Mouse (Mus musculus): ENCODE measurements around the gene Pard6a. TPM values are rescaled to one million over a fixed set of nuclear protein-coding genes. Genes with fewer than 3 reads are reported as not detected.

Gene Pard6a
- polyA plus RNA-seq, 1 experiment, result 30.7 TPM

GRCm38 (mm10) chr8:105732186-105732585 is 31.2 kb downstream of the Pard6a start:
- no peak for TF ChIP-seq CTCF (IDR thresholded peaks at IDR 0.05; ENCODE audit: borderline replicate concordance, control insufficient read depth, extremely low read depth, insufficient read depth, low read length, poor library complexity)
- no peak for TF ChIP-seq POLR2A (IDR thresholded peaks at IDR 0.05; ENCODE audit: control insufficient read depth, extremely low read depth, insufficient read depth, low read length, poor library complexity)
- no peak overlapping the region for H3K27ac ChIP-seq (ENCODE audit: control insufficient read depth, insufficient read depth, low read length)
- H3K4me1 ChIP-seq (replicated peaks; ENCODE audit: control insufficient read depth, insufficient read depth, low read length), result peaks cover 9% of the 10 kb centered on the region
- no peaks in the 10 kb centered on the region for H3K27me3 ChIP-seq (ENCODE audit: control insufficient read depth, insufficient read depth, low read length)
- H3K36me3 ChIP-seq (ENCODE audit: control insufficient read depth, insufficient read depth, low read length), result no peaks in the 10 kb centered on the region
- DNase-seq, result no peak
- no peak overlapping the region for H3K4me3 ChIP-seq (ENCODE audit: control insufficient read depth, insufficient read depth, low read length)
- whole genome bisulfite sequencing, result 94% methylated on average over 5 of the region's 5 CpGs

- Histone ChIP-seq H3K27ac (ENCODE audit: control insufficient read depth, insufficient read depth, low read length) (no peak overlapping the region), H3K27me3 (ENCODE audit: control insufficient read depth, insufficient read depth, low read length) (no peaks in the 10 kb centered on the region), H3K4me3 (ENCODE audit: control insufficient read depth, insufficient read depth, low read length) (no peak overlapping the region), H3K4me1 (replicated peaks; ENCODE audit: control insufficient read depth, insufficient read depth, low read length) (no peaks in the 10 kb centered on the region), H3K36me3 (ENCODE audit: control insufficient read depth, insufficient read depth, low read length) (no peaks in the 10 kb centered on the region)
- DNase-seq, result no peak
- WGBS, result 97% methylated on average over 5 of the region's 5 CpGs
- no peak for TF ChIP-seq CTCF (IDR thresholded peaks at IDR 0.05; ENCODE audit: borderline replicate concordance, control insufficient read depth, extremely low read depth, insufficient read depth, low read length, poor library complexity)
- TF ChIP-seq POLR2A (IDR thresholded peaks at IDR 0.05; ENCODE audit: control insufficient read depth, extremely low read depth, insufficient read depth, low read length, poor library complexity), result no peak
Measured at GRCm38 (mm10) chr8:105739216-105739615, 38.3 kb downstream of the Pard6a start.

- 96% methylated on average over 4 of the region's 4 CpGs for WGBS
- Histone ChIP-seq H3K27ac (ENCODE audit: control insufficient read depth, insufficient read depth, low read length) (no peak overlapping the region), H3K4me1 (replicated peaks; ENCODE audit: control insufficient read depth, insufficient read depth, low read length) (peaks cover 14% of the 10 kb centered on the region)
Measured at GRCm38 (mm10) chr8:105743301-105743700, 42.4 kb downstream of the Pard6a start.

GRCm38 (mm10) chr8:105750606-105751005 is 49.7 kb downstream of the Pard6a start:
- Histone ChIP-seq H3K27ac (ENCODE audit: control insufficient read depth, insufficient read depth, low read length) (no peak overlapping the region), H3K27me3 (ENCODE audit: control insufficient read depth, insufficient read depth, low read length) (no peaks in the 10 kb centered on the region), H3K4me1 (replicated peaks; ENCODE audit: control insufficient read depth, insufficient read depth, low read length) (peaks cover 10% of the 10 kb centered on the region), H3K4me3 (ENCODE audit: control insufficient read depth, insufficient read depth, low read length) (no peak overlapping the region), H3K36me3 (ENCODE audit: control insufficient read depth, insufficient read depth, low read length) (no peaks in the 10 kb centered on the region)
- no peak for DNase-seq
- 87% methylated on average over 11 of the region's 11 CpGs for WGBS
- TF ChIP-seq CTCF (IDR thresholded peaks at IDR 0.05; ENCODE audit: borderline replicate concordance, control insufficient read depth, extremely low read depth, insufficient read depth, low read length, poor library complexity) (no peak), POLR2A (IDR thresholded peaks at IDR 0.05; ENCODE audit: control insufficient read depth, extremely low read depth, insufficient read depth, low read length, poor library complexity) (no peak)

More at GRCm38 (mm10) chr8:105743301-105743700, 42.4 kb downstream of the Pard6a start:
- no peak for TF ChIP-seq CTCF (IDR thresholded peaks at IDR 0.05; ENCODE audit: borderline replicate concordance, control insufficient read depth, extremely low read depth, insufficient read depth, low read length, poor library complexity)
- TF ChIP-seq POLR2A (IDR thresholded peaks at IDR 0.05; ENCODE audit: control insufficient read depth, extremely low read depth, insufficient read depth, low read length, poor library complexity), result no peak
- DNase-seq, result no peak
- no peak overlapping the region for H3K4me3 ChIP-seq (ENCODE audit: control insufficient read depth, insufficient read depth, low read length)
- no peaks in the 10 kb centered on the region for H3K27me3 ChIP-seq (ENCODE audit: control insufficient read depth, insufficient read depth, low read length)
- no peaks in the 10 kb centered on the region for H3K36me3 ChIP-seq (ENCODE audit: control insufficient read depth, insufficient read depth, low read length)

Other genes starting within 250 kb of the Pard6a start
- 14.6 and 27.8 TPM in 2 replicates for gene Tppp3, start 229.6 kb upstream of the Pard6a start, polyA plus RNA-seq (2012; rRNA removed)
- 22.3 and 23.5 TPM in 2 replicates for gene Zdhhc1, start 204.2 kb upstream of the Pard6a start, polyA plus RNA-seq (2012; rRNA removed)
- gene Hsd11b2, start 182.4 kb upstream of the Pard6a start, polyA plus RNA-seq (2012; rRNA removed), result 0.46 and 0.90 TPM in 2 replicates
- gene Atp6v0d1, start 135.1 kb upstream of the Pard6a start, polyA plus RNA-seq (2012; rRNA removed), result 112 and 119 TPM in 2 replicates
- gene Ripor1, start 95.9 kb upstream of the Pard6a start, polyA plus RNA-seq (2012; rRNA removed), result 125 and 128 TPM in 2 replicates
- gene Ctcf, start 64.6 kb upstream of the Pard6a start, polyA plus RNA-seq (2012; rRNA removed), result 67.0 and 89.4 TPM in 2 replicates
- gene Agrp, start 63.8 kb upstream of the Pard6a start, polyA plus RNA-seq (2012; rRNA removed), result 0.52 and 1.00 TPM in 2 replicates
- gene Carmil2, start 14.9 kb upstream of the Pard6a start, polyA plus RNA-seq (2012; rRNA removed), result 408 and 419 TPM in 2 replicates
- gene Acd, start within 50 bp of the Pard6a start, polyA plus RNA-seq (2012; rRNA removed), result 118 and 122 TPM in 2 replicates
- not detected in 2 replicates for gene 4933405L10Rik, start 6.5 kb downstream of the Pard6a start, polyA plus RNA-seq (2012; rRNA removed)
- 46.7 and 53.9 TPM in 2 replicates for gene Enkd1, start 7.1 kb downstream of the Pard6a start, polyA plus RNA-seq (2012; rRNA removed)
- gene Gfod2, start 57.5 kb downstream of the Pard6a start, polyA plus RNA-seq (2012; rRNA removed), result 7.3 and 8.5 TPM in 2 replicates
- gene Ranbp10, start 126.2 kb downstream of the Pard6a start, polyA plus RNA-seq (2012; rRNA removed), result 47.1 and 53.0 TPM in 2 replicates
- 0.05 TPM in 2 replicates for gene Tsnaxip1, start 126.6 kb downstream of the Pard6a start, polyA plus RNA-seq (2012; rRNA removed)
- gene Cenpt, start 152.1 kb downstream of the Pard6a start, polyA plus RNA-seq (2012; rRNA removed), result 53.2 TPM in 2 replicates
- gene Thap11, start 154.0 kb downstream of the Pard6a start, polyA plus RNA-seq (2012; rRNA removed), result 75.3 and 84.9 TPM in 2 replicates
- 52.4 and 54.4 TPM in 2 replicates for gene Nutf2, start 159.4 kb downstream of the Pard6a start, polyA plus RNA-seq (2012; rRNA removed)
- 193 and 207 TPM in 2 replicates for gene Edc4, start 179.7 kb downstream of the Pard6a start, polyA plus RNA-seq (2012; rRNA removed)
- 5.0 and 5.3 TPM in 2 replicates for gene Nrn1l, start 192.4 kb downstream of the Pard6a start, polyA plus RNA-seq (2012; rRNA removed)
- gene Pskh1, start 199.3 kb downstream of the Pard6a start, polyA plus RNA-seq (2012; rRNA removed), result 51.2 and 56.5 TPM in 2 replicates
- 6.9 and 8.4 TPM in 2 replicates for gene Ctrl, start 232.7 kb downstream of the Pard6a start, polyA plus RNA-seq (2012; rRNA removed)
- 375 and 484 TPM in 2 replicates for gene Psmb10, start 237.3 kb downstream of the Pard6a start, polyA plus RNA-seq (2012; rRNA removed)
- 5.3 and 6.0 TPM in 2 replicates for gene Lcat, start 242.2 kb downstream of the Pard6a start, polyA plus RNA-seq (2012; rRNA removed)